Mouse (Mus musculus): ENCODE measurements around the gene Kif11.

- TF ChIP-seq CTCF (IDR thresholded peaks at IDR 0.05; ENCODE audit: low read depth, low read length), result no peak
- TF ChIP-seq POLR2A (IDR thresholded peaks at IDR 0.05; ENCODE audit: extremely low read depth, insufficient read depth, low read length), result no peak
These were observed 38.5 kb upstream of the Kif11 start, which contains the start of gene Ide for GRCm38 (mm10) chr19:37337752-37338151.

All from liver, adult 2 months (tissue).